Mouse (Mus musculus) stomach, postnatal 0 days (tissue): ENCODE results near the gene Lrrc49.

Experiments
- CTCF ChIP-seq: IDR thresholded peaks from 2 replicates; pipeline ENCODE4 v1.5.1; 2016; ENCODE audit warnings: antibody characterized with exemption, low read depth, mild to moderate bottlenecking, moderate library complexity
- EP300 ChIP-seq: optimal IDR thresholded peaks from 2 replicates; pipeline ENCODE3; 2016; ENCODE audit warnings: antibody characterized with exemption

DNA sequence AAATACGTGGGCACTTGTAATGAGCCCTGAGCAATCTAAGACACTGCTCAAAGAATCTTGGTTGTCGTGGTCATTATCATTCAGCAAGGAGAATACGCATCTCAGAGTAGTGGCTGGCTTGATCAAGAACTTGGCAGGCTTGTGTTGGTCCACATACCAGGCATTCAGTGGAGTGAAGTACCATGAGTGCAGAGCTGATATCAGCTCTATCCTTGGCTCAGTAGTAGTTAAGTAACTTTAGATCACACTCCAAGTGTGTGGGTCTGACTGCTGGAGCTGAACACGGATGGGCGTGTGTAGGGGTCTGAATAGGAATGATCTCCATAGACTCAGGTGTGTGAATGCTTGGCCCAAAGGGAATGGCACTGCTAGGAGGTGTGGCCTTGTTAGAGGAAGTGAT lies 102.8 kb downstream of the Lrrc49 start:
- no peak for TF ChIP-seq CTCF
- no peak for TF ChIP-seq EP300
